Mouse (Mus musculus) layer of hippocampus, adult 9-10 months (tissue): ENCODE results near the gene Dirc2.

ENCODE experiments used
- DNase-seq: peaks from one replicate; pipeline ENCODE4 v3.0.0; 2022; ENCODE audit warnings: low spot score

The Dirc2 gene

DNA sequence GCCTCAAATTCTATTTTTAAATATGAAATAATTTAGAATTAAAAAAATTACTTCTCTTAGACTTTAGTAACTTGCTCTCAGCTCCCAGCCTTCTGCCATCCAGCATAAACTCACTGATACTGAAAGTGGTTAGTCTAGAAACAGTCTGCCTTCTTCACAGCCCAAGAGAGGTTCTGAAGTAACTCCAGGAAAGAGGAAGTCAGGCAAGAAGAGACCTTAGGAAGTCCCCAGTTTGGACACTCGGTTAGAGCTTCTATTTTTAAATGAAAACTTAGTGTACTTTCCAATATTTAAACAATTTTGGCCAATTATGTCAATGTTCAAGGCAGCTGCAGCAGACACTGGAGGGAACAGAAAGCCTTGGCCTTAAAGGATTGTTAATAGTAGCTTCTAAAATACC, 29.6 kb downstream of the Dirc2 start:
- no peak for DNase-seq

DNA sequence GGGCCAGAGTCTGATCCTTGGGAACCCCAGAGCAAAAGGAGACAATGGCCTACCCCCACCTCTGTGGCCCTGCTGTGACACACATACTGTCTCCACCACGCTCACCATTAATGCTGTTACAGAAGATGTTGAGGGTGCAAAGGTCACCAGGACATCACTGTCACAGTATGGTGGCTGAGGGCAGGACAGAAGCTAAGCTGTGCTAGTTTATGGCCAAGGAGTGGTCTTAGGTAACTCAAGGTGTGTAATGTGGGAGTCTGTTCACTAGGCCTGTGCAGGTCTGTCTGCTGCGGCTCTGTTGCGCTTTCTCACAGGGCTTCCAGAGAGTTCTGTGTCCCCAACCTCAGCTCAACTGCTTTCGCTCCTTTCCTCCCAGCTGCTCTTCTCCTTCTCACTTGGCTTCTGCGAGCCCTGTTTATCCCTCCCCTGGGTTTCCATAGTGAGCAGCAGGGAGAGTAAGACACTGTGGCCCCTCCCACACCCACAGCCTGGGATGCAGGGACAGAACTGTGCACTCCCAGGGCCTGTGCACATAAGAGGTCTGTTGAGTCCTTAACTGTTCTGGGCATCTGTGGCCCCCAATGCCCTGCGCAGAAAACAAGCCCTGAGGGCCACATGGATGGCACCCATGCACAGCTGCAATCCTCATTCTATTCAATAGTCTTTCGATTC, 30.9 kb downstream of the Dirc2 start:
- DNase-seq, result no peak

DNA sequence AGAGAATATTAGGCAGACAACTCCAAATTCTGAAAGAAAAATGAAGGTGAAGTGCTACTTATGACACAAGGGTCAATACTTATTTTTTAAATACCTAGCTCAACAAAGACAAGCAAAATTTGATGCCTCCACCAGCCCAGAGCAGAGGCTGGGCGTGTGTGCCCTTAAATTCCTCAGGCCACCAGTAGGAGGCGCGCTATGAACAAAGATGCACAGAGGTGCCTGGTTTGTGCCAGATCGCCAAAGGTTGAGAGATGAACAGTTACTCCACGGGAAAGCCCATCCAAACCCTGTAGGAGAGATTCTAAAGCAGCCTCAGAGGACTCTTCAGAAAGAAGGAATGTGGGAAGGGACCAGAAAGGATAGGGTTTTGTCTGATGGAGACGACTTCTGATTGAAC, 35.1 kb downstream of the Dirc2 start:
- no peak for DNase-seq

DNA sequence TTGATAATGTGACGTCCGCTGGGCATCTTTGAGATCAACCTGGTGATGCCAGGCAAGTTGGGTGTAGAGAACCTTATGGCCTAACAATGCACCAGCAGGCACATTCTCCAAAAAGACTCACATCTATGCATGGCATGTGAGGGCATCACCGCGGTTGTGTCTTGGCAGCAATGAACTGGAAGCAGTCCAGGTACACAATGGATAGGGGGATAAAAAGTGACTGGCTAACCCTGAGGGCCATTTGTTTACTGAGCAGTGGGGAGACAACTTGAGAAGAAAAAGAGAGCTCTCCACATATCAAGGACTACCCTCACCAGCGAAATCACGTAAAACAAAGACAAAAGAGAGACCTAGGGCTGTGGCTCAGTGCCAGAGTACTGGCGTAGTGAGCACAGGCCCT, 37.1 kb downstream of the Dirc2 start:
- no peak for DNase-seq

DNA sequence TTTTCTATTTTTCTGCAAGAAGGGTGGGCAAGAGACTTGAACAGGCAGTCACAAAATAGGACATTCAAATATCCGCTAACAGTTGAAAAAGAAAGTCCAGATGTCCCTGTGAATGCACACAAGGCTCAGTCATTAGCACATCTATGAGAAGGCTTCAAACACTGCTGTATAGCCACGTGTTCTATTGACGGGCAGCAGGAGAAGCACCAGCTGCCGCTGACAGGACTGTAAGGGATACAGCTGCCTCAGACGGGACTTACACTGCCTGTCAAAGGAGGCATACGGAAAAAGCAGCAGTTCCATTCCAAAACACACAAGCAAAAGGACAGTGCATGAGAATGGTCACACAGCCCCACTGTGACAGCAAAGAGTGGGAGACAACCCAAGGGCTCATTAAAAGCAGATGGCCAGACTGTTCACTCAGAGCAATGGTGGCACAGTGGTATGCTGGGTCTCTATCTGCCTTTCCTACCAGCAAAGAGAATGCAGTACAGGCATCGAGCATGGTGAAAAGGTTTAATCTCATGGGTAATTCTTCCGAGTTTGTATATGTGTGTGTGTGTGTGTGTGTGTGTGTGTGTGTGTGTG, 39.9 kb downstream of the Dirc2 start:
- DNase-seq, result no peak

DNA sequence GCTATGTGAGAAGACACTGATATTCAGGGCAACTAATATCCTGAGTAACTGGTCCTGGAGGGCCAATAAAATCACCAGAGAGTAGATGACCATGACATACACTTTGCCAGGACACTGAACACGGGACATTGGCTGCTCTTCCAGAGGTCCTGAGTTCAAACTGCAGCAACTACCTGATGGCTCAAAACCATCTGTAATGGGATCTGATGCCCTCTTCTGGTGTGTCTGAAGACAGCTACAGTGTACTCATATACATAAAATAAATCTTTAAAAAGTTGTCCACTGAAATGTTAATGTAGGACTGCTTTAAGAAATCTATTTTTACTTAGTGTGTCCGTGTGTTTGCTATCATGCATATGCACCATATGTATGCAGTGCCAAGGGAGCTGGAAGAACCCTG, 42.6 kb downstream of the Dirc2 start:
- no peak for DNase-seq

DNA sequence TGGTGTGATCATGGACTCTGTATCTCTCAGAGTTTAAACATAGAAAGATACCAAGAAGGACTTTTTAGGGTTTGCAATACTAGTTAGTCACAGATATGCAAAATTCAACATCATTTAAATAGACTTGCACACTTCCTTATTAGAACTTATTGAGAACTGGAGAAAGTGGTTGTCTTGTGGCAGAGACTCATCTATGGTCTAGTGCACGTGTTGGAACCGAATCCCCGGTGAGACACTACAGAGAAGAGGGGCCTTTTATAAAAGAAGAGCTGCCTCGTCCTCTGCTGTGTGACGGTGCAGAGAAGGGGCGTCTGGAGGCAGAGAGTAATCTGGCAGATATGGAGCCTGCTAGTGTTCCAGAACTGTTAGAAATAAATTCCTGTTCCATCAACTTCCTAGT, 44.6 kb downstream of the Dirc2 start:
- no peak for DNase-seq

DNA sequence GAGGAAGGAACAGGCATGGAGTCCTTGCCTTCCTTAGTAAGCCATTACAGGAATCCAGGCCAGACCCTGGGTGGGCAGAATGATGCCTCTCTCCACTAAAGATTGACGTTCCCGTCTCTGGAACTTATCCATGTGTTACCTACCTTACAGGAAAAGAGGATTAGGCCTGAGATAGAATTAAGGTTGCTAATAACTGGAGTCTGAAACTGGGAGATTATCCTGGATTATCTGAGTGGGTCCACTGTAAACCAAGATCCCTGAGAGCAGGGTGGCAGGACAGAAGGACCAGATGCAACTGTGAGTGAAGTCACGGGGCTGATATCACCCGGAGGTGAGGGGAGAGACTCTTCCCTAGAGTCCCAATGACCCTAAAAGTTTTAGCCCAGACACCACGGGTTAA, 51.4 kb downstream of the Dirc2 start:
- DNase-seq, result no peak

DNA sequence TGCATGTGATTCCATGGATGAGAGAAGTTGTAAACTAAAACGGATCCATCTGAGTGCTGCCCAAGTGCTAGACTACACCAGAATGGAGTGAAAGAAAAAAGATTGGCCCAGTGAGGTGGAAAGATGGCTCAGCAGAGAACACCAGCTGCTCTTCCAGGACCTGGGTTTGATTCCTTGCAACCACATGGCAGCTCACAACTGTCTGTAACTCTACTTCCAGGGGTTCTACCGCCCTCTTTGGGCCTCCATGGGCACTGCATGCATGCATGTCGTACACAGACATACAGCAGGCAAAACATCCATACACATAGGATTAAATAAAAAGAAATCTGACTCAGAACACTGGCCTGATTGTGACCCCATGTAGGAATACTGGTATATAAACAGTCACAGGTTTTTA, 52.9 kb downstream of the Dirc2 start:
- DNase-seq, result no peak

DNA sequence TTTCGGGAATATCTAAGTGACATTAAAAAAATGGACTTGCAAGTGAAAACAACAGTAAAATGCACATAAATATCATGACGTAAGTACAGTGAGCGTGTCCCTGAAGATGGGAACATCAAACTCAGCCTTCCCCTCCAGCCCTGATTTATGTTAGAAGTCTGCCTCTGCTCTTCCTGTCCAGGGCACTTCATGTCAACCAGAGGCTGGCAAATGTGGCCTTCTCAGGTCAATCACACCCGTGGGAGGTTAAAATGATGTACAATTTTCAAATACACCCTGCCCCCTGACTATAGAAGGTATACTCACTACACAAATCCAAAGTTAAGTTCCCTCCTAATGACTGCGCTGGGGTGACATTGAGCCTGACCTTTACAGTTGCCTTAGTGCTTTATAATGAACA, 53.4 kb downstream of the Dirc2 start:
- no peak for DNase-seq

DNA sequence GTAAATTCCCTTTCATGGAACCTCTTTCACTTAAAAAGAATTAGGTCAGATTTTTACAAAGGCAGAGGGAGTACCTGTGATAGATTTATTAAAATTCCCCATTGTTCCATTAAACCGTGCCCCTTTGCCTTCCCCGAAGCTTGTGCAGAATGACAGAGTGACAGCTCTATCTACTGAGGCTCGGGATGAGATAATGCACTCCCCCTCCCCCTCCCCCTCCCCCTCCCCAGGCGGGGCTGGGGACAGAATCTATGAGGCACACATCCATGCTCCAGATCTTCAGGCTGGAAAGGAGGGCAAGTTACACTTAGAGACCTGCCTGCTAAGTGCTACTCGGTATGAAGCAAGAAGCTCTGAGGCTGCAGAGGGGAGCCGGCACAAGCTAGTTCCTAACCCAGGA, 53.8 kb downstream of the Dirc2 start:
- DNase-seq, result no peak

DNA sequence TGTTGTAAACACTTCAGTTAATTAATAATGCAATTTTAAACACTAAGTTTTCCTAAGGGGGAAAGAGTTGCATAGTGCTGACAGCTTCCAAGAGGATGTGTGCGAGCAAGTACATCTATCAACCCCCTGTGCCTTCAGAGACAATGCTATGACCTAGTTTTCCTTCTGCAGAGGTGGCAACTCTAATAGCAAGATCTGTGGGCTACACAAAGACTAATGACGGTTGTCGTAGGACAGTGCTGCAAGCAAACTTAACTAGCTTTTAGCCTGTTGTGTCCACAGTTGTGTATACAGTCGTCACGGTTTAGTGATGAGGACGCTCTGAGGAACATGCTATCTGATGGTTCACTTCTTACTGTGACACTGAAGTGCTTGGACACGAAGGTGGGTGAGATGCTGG, 54.5 kb downstream of the Dirc2 start:
- DNase-seq, result no peak

DNA sequence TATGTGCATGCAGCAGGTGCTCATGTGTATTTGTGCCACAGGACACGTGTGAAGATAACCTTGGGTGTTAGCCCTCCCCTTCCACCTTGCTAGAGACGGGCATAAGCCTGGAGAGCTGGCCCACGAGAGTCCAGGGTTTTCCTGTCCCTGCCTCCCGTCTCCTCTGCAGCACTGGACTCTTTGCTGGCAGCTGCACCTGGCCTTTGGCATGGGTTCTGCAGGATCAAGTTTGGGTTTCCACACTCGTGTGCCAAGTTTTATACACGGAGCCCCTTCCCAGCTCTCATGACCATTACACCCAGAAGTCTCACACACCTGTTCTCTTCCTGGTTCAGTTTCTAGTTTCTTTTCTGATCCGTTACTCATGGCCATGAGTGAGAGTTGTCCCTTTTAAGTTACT, 55.5 kb downstream of the Dirc2 start:
- no peak for DNase-seq

DNA sequence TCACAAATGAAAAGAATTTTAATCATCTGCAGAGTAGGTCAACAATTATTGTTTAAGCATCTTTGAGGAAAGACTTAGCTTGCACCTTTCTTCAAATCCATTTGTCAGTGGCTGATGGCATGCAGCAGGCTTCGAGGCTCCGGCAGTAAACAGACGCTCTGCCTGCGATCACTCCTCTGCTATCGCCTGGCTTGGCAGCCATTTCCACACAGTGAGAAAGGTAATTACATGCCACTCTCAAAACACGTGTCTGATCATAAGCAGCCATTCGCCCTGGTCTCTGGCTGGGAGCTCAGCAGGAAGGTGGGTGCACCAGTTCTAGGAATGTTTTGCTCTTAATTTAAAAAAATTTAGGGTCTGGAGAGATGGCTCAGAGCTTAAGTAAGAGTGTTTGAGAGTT, 58.2 kb downstream of the Dirc2 start:
- no peak for DNase-seq

DNA sequence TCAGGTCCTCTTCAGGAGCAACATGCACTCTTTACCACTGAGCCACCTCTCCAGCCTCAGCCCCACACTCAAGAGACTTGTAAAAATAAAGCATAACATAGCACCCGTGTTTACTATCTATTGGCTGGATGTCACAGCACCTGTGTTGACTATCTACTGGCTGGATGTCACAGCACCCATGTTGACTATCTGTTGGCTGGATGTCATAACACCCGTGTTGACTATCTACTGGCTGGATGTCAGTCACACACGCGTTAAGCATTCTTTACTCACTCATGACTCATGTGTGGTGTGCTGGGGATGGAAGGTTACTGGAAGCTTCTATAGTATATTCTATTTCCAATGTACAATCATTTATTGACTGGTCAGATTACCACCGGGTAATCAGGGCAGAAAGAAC, 62.2 kb downstream of the Dirc2 start:
- no peak for DNase-seq

DNA sequence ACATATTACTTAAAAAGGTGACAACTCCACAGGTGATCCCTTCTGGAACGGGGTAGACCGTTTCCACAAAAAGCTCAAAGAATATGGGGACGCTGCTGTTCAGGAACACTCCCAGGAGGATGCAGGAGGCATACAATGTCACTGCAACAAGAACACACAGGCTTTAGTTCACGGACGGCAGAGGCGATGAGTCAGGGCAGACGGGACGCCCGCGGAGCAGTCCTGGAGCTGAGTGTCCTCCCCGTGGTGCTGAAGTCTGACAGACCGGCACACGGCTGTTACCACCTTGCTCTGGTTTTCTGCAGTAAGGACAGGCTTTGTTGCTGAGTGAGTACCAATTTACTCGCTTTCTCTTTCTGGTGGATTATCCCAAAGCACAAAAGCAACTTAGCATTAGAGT, 64.4 kb downstream of the Dirc2 start:
- no peak for DNase-seq

DNA sequence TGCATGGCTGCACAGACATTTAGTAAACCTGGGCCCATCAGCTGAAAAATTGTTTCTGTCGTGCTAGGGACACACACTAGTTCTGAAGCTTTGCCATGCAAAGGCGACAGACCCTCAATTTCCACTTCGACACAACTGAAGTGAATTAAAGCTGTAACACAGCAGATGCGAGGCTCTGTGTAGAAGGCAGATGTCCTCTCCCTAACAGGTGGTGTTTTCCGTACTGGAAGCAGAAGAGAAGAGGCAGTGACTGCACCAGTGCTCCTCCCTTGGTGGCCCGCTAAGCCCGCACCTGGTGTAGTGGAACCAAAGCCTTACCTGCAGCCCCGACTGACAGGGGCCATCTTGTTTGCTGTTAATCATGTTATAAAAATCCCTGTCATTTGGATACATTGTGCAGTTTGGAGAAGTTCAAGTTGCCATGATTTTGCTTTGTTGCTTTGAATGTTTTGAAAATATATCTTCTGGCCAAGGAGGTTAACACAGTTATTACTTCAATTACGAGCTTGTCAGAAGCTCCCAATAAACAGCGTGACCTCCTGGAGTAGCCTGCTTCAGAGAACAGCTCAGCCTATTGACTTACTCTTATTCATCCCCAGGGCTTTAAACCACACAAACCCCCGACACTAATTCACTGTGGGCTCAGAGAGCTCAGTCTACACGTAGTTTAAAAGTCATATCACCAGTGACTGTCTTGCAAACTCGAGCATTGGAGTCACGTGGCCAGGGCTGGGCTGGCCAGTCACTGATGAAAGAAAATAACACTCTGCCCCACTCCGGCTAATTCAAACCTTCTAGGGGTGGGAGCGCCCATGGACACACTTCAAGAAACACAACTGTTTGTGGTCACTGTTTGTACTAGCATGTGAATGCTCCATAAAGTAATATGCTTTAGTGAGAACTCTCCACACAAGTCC, 65.1 kb downstream of the Dirc2 start:
- no peak for DNase-seq

DNA sequence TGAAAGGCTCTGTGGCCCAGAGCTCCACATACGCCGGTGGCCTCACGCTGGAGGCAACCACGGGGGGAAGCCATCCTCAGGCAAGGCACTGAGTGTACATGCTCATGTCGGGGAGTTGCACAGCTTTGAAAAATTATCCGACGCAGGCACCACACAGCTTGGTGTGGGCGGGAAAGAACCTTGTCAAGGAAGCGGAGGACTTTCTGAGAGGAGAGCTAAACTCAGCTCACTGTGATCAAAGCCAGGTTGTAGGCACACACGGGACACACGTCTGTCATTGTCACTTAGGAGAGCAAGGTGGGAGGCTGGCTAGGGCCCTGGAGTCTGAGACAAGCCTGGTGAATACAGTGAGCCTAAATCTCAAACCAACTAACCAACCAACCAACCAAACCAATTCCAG, 67.3 kb downstream of the Dirc2 start:
- no peak for DNase-seq

DNA sequence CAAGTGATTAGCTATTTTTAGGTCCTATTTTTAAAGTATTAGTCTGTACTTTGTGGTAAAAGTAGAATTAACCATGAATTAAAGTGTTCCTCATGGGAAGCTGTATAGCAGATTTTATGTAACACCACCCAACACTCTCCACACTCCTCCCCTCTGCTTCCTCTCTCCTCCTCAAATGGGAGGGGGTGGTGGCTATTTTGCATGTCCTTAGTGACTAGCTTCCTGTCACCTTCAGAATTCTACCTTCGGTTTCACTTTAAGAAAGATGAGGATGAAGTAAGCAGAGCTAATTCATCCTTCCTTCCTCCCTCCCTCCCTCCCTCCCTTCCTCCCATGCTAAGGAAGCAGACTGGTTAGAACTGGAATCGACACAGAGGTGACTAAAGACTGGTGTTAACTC, 73.1 kb downstream of the Dirc2 start:
- no peak for DNase-seq

DNA sequence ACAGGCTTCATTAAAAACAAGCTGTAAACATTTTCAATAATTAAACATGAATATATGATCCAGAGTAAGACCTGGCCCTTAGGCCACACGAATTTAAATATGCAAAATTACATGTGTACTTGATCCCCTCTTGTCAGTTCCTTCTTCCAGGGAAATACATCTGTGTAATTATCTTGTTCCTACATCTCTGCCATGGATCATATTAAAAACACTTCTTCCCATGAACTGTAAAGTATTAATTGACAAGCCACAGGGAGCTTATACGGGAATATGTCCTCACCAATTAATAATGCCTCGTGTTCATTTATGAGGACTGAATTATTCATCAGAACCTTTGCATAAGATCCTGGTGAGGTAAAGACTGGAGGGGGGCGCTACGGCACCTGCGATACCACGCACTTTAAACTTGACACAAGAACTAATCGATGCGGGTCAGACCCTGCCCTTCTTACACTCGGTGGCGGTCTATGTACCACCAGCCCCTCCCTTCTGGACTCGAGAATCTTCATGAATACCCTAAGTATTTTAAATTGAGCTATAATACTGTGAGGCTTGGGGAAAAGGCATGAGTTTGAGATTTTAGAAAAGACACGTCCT, 74.8 kb downstream of the Dirc2 start:
- no peak for DNase-seq

DNA sequence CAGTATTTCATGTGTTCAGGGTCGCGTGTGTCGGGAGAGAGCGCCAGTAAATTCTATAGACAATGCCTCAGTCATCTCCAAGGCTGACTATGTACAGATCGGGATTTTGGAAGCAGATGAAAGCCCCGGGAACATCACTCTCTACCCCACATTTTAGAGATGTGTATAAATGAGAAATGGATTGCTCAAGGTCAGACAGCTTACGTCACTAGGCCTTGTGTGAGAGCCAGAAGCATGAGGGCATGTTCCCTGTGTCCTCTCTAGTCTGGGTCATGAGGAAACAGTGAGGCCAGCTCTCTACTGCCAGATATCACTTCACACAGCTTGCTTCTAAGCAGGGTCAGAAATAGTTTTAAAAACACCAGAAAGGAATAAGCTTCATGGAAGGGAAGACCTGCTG, 77.5 kb downstream of the Dirc2 start:
- no peak for DNase-seq

DNA sequence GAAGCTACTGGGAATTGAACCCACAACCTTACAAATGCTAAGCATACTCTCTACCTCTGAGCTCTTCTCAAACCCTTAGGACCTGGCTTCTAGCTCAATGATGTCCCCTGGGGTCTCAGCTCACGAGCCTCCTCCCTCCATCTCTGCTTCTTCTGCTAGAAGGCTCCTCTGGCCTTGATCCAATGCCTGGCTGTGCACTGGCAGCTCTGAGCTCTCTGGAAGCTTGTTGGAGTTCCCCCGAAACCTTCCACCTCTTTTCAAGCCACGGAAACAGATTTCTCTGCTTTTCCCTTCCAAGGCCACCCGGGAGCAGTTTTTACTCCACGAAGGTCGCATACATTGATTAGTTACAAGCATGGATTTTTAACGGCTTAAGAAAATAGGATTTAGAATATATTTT, 82.7 kb downstream of the Dirc2 start:
- no peak for DNase-seq

DNA sequence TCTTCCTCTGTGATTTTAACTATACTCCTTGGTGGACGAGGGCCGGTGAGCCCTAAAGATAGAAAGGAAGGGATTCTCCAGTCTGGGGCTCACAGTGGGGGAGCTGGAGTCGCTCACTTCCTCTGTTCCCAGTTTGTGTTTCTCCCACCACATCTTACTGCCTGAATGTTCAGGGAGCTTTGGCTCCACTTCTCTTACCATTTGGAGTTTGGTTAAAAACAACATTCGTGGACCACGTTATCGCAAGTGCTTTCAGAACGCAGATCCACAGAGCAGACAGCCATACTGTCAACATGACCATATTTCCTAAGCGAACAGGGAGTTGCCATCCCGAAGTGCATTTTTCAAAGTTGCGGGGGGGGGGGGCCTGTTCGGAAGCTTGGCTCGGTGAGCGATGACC, 84.1 kb downstream of the Dirc2 start:
- DNase-seq, result no peak
